Mouse (Mus musculus) adrenal gland, adult 18-20 months (tissue): ENCODE results near the gene Slc45a3. TPM values are rescaled to one million over a fixed set of nuclear protein-coding genes. Genes with fewer than 3 reads are reported as not detected.

Experiments
- DNase-seq, 2 experiments: peaks; one replicate each; pipeline ENCODE4 v3.0.0; 2021 to 2022; ENCODE audit warnings: low spot score in 2 of 2
- total RNA-seq, 2 experiments: library from RNA; stranded (reverse); gene quantifications; 1 replicate in 1 of 2; 2 replicates in 1 of 2; pipeline ENCODE4 v1.2.3; 2021

Slc45a3 gene
- total RNA-seq, 2 experiments from 2014 or later: 22.9 to 33.6 TPM

GRCm38 (mm10) chr1:131963085-131963951 is 551 bp downstream of the Slc45a3 start:
- peak; percentile 49 for DNase-seq

- no peak for DNase-seq
Measured at GRCm38 (mm10) chr1:131964100-131964499, 1.3 kb downstream of the Slc45a3 start.

GRCm38 (mm10) chr1:131964580-131964979 is 1.8 kb downstream of the Slc45a3 start:
- DNase-seq: no peak

DNA sequence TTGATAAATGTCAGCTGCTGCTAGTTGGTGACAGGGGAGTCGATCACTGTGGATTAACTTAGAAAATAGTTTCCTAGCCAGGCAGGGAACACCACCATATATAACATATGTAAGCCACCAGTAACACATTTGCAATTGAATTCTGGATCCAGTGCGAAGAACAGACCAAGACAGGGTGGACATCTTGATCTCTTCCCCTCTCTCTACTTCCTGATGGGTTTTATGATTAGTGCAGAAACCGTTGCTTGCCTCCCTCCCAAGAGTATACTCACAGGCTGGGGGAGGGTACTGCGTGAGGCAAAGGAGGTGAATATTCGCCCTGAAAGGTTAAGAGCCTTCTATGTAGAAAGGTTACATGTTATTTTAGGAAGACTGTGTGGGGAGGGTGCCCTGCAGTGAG is 3.1 kb downstream of the Slc45a3 start:
- DNase-seq: no peak

- DNase-seq: no peak
Measured at GRCm38 (mm10) chr1:131967336-131967735, 4.6 kb downstream of the Slc45a3 start.

DNA sequence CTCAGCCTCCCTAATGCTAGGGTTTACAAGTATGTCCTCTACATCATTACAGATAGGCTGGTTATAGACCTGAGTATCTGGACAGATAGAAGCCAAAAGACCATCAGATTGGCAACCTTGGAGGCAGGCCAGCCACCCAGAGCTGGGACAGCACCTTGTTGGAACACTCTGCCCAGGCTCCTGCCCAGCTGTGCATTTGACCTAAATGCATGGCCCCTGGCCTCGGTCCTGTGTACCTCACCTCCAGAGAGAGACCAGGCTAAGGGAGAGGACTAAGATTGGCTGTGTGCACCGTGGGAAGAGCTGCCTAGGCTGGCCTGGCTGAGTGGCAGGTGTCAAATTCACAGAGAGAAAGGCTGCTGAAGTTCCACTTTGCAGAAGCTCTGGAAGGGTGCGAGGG is 5.8 kb downstream of the Slc45a3 start:
- no peak for DNase-seq

GRCm38 (mm10) chr1:131968983-131969382 is 6.2 kb downstream of the Slc45a3 start:
- no peak for DNase-seq

- no peak for DNase-seq
Measured at GRCm38 (mm10) chr1:131969825-131970224, 7.1 kb downstream of the Slc45a3 start.

GRCm38 (mm10) chr1:131970322-131970660 is 7.5 kb downstream of the Slc45a3 start:
- no peak for DNase-seq

GRCm38 (mm10) chr1:131970661-131971520 is 8.1 kb downstream of the Slc45a3 start:
- no peak for DNase-seq

- DNase-seq: no peak
Measured at GRCm38 (mm10) chr1:131971771-131972497, 9.2 kb downstream of the Slc45a3 start.

- DNase-seq: no peak
Measured at GRCm38 (mm10) chr1:131972498-131973334, 9.9 kb downstream of the Slc45a3 start.

- DNase-seq: no peak
Measured at GRCm38 (mm10) chr1:131973991-131974390, 11.2 kb downstream of the Slc45a3 start.

DNA sequence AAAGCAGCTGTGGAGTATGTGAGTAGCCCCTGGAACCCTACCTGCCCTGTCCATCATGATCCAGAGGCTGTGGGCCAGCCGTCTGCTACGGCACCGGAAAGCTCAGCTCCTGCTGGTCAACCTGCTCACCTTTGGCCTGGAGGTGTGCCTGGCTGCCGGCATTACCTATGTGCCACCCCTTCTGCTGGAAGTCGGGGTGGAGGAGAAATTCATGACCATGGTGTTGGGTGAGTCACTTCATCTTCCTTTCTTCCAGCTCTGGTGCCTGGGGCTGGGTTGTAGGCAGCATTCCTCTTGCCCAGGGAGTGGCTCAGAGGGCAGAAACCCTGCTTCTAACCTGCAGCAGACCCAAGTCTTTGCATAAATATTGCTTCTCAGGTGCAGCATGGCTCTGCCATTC is 14.1 kb downstream of the Slc45a3 start:
- DNase-seq: no peak

DNA sequence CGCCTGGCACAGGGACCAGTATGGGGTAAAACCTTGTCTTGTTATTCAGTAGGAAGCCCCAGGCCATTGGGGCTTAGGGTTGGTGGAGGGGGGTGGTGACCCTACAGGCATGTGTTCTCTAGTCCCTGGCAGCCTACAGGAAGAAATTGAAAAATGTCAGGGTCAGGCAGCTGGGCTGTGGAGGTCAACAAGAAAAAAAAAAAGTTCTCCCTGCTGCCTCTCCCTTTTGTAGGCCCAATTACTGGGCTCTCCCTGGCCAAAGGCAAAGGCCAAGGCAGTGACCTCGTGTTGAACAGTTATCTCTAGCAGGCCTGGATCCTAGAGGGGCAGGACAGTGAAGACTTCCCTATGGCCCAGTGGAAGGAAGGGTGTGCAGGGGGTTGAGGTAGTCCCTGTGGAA is 17.7 kb downstream of the Slc45a3 start:
- peak in 1 of 2 experiments; percentile 38 for DNase-seq

GRCm38 (mm10) chr1:131981378-131982013 is 18.7 kb downstream of the Slc45a3 start:
- peak; percentile 73 to 80 for DNase-seq

GRCm38 (mm10) chr1:131982907-131983306 is 20.1 kb downstream of the Slc45a3 start:
- peak; percentile 76 to 80 for DNase-seq

DNA sequence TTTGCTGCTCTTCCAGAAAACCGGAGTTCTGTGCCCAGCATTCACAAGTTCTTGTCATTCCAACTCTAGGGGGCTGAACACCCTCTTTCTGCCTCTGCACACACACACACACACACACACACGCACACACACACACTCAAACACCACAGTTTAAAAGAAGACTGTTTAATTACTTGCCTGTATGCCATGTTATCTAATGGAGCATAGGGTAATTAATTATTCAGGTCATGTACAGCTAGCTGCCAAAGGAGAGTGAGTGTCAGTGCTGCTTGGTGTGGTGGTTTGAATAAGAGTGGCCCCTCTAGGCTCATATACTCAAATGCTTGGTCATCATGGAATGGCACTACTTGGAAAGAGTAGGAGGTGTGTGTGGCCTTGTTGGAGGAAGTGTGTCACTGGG is 21.0 kb downstream of the Slc45a3 start:
- DNase-seq: no peak

GRCm38 (mm10) chr1:131987432-131987831 is 24.7 kb downstream of the Slc45a3 start:
- no peak for DNase-seq

GRCm38 (mm10) chr1:131989476-131989875 is 26.7 kb downstream of the Slc45a3 start:
- DNase-seq: no peak
